Mouse (Mus musculus) CH12.LX (cell line): Measurements from ENCODE around the gene Glt8d2. TPM values are rescaled to one million over a fixed set of nuclear protein-coding genes. Genes with fewer than 3 reads are reported as not detected.
A peak's percentile ranks its signal among the peaks of the same experiment; 100 is the strongest.
"Not testable (repeated sequence)": the region's sequence is repeated elsewhere in the genome, so short reads cannot be mapped to it uniquely, and the experiment has no call there.

Experiments used
- DNase-seq: peaks from one replicate; pipeline ENCODE4 v3.0.0-alpha.2; 2013; ENCODE audit errors: extremely low read depth
- H3K27ac ChIP-seq: 2 replicates; pipeline ENCODE4 v1.5.1; 2012; ENCODE audit warnings: low read depth, mild to moderate bottlenecking, control low read depth, moderate library complexity; ENCODE audit not compliant: insufficient read depth
- H3K27me3 ChIP-seq: replicated peaks from 2 replicates; pipeline ENCODE3; 2012; ENCODE audit warnings: inconsistent platforms
- H3K36me3 ChIP-seq, 2 experiments: replicated peaks in 1 of 2; 2 replicates each; pipeline versions ENCODE3 to v1.6.1; 2012; ENCODE audit warnings: inconsistent platforms in 1 of 2, low read length in 1 of 2, mild to moderate bottlenecking in 1 of 2, mixed read lengths in 1 of 2, moderate library complexity in 1 of 2; ENCODE audit not compliant: control insufficient read depth in 1 of 2, insufficient read depth in 1 of 2
- H3K4me1 ChIP-seq, 2 experiments: 2 replicates each; pipeline ENCODE4 v1.6.1; 2012; ENCODE audit warnings: inconsistent platforms in 1 of 2, moderate library complexity in 1 of 2; ENCODE audit not compliant: insufficient read depth in 2 of 2, control insufficient read depth in 1 of 2
- H3K4me2 ChIP-seq: 2 replicates; pipeline ENCODE4 v1.6.1; 2012; ENCODE audit warnings: low read depth, mild to moderate bottlenecking, control low read depth; ENCODE audit not compliant: poor library complexity, insufficient read depth, severe bottlenecking
- H3K4me3 ChIP-seq, 3 experiments: fragments of 150-350 bp in 1 of 3; sonication (generic) in 1 of 3; replicated peaks in 1 of 3; 2 replicates each; pipeline versions ENCODE3 to v1.5.1; 2011 to 2012; ENCODE audit warnings: low read depth in 2 of 3, low read length in 2 of 3, mild to moderate bottlenecking in 2 of 3, moderate library complexity in 2 of 3, control low read depth in 1 of 3, improper control_type of control experiment in 1 of 3, inconsistent platforms in 1 of 3, mixed read lengths in 1 of 3; ENCODE audit not compliant: poor library complexity in 1 of 3
- H3K79me2 ChIP-seq: replicated peaks from 2 replicates; pipeline ENCODE4 v1.6.1; 2012; ENCODE audit warnings: mild to moderate bottlenecking, moderate library complexity; ENCODE audit not compliant: control insufficient read depth, poor library complexity, insufficient read depth, severe bottlenecking; ENCODE audit errors: extremely low read depth
- H3K9ac ChIP-seq: 2 replicates; pipeline ENCODE4 v1.6.1; 2012; ENCODE audit warnings: low read depth, mild to moderate bottlenecking, control low read depth, moderate library complexity; ENCODE audit not compliant: insufficient read depth
- H3K9me3 ChIP-seq: replicated peaks from 2 replicates; pipeline ENCODE3; 2012; ENCODE audit warnings: low read length, inconsistent platforms, mixed read lengths
- BHLHE40 ChIP-seq: IDR thresholded peaks from 2 replicates; pipeline ENCODE4 v1.6.1; 2011; ENCODE audit warnings: mild to moderate bottlenecking, low read depth, low read length, improper control_type of control experiment
- CHD2 ChIP-seq: IDR thresholded peaks from 2 replicates; pipeline ENCODE4 v1.6.1; 2011; ENCODE audit warnings: low read length, improper control_type of control experiment
- ELF1 ChIP-seq: IDR thresholded peaks from 2 replicates; pipeline ENCODE4 v1.6.1; 2014; ENCODE audit warnings: low read depth, mild to moderate bottlenecking, inconsistent platforms, low read length, improper control_type of control experiment
- ETS1 ChIP-seq: conservative IDR thresholded peaks from 2 replicates; pipeline ENCODE4 v1.6.1; 2012; ENCODE audit warnings: low read depth, mild to moderate bottlenecking, inconsistent platforms, low read length, improper control_type of control experiment, moderate library complexity
- HCFC1 ChIP-seq: IDR thresholded peaks from 2 replicates; pipeline ENCODE4 v1.6.1; 2012; ENCODE audit warnings: low read depth, mild to moderate bottlenecking, inconsistent platforms, low read length, improper control_type of control experiment
- IRF4 ChIP-seq: IDR thresholded peaks from 2 replicates; pipeline ENCODE4 v1.6.1; 2014; ENCODE audit warnings: low read depth, mild to moderate bottlenecking, inconsistent platforms, low read length, improper control_type of control experiment
- KAT2A ChIP-seq: IDR thresholded peaks from 2 replicates; pipeline ENCODE4 v1.6.1; 2012; ENCODE audit warnings: low read length, improper control_type of control experiment, inconsistent platforms; ENCODE audit not compliant: insufficient replicate concordance
- MAFK ChIP-seq: IDR thresholded peaks from 2 replicates; pipeline ENCODE4 v1.6.1; 2011; ENCODE audit warnings: low read length, improper control_type of control experiment; ENCODE audit not compliant: insufficient replicate concordance
- MAX ChIP-seq: IDR thresholded peaks from 2 replicates; pipeline ENCODE4 v1.6.1; 2011; ENCODE audit warnings: low read length, improper control_type of control experiment
- MAZ ChIP-seq: IDR thresholded peaks from 2 replicates; pipeline ENCODE4 v1.6.1; 2012; ENCODE audit warnings: low read depth, mild to moderate bottlenecking, inconsistent platforms, low read length, improper control_type of control experiment, moderate library complexity
- MEF2A ChIP-seq: IDR thresholded peaks from 2 replicates; pipeline ENCODE4 v1.6.1; 2014; ENCODE audit warnings: low read depth, mild to moderate bottlenecking, inconsistent platforms, low read length, improper control_type of control experiment, borderline replicate concordance
- MXI1 ChIP-seq: IDR thresholded peaks from 2 replicates; pipeline ENCODE4 v1.6.1; 2011; ENCODE audit warnings: mild to moderate bottlenecking, low read depth, low read length, improper control_type of control experiment
- NELFE ChIP-seq: IDR thresholded peaks from 2 replicates; pipeline ENCODE4 v1.6.1; 2011; ENCODE audit warnings: low read depth, low read length, improper control_type of control experiment
- NRF1 ChIP-seq: IDR thresholded peaks from 2 replicates; pipeline ENCODE4 v1.6.1; 2014; ENCODE audit warnings: low read depth, mild to moderate bottlenecking, inconsistent platforms, low read length, improper control_type of control experiment, moderate library complexity
- POLR2A ChIP-seq: IDR thresholded peaks from 2 replicates; pipeline ENCODE4 v1.6.1; 2011; ENCODE audit warnings: low read depth, mild to moderate bottlenecking, improper control_type of control experiment, low read length
- POLR2AphosphoS2 ChIP-seq: IDR thresholded peaks from 2 replicates; pipeline ENCODE4 v1.6.1; 2011; ENCODE audit warnings: low read depth, low read length, improper control_type of control experiment
- RCOR1 ChIP-seq: conservative IDR thresholded peaks from 2 replicates; pipeline ENCODE4 v1.6.1; 2012; ENCODE audit warnings: low read depth, mild to moderate bottlenecking, inconsistent platforms, low read length, improper control_type of control experiment
- TBP ChIP-seq: conservative IDR thresholded peaks from 2 replicates; pipeline ENCODE4 v1.6.1; 2011; ENCODE audit warnings: low read depth, low read length, improper control_type of control experiment
- TCF12 ChIP-seq: IDR thresholded peaks from 2 replicates; pipeline ENCODE4 v1.6.1; 2014; ENCODE audit warnings: low read depth, mild to moderate bottlenecking, inconsistent platforms, low read length, improper control_type of control experiment
- USF1 ChIP-seq: IDR thresholded peaks from 2 replicates; pipeline ENCODE4 v1.6.1; 2014; ENCODE audit warnings: low read depth, mild to moderate bottlenecking, inconsistent platforms, low read length, improper control_type of control experiment
- USF2 ChIP-seq: conservative IDR thresholded peaks from 2 replicates; pipeline ENCODE4 v1.6.1; 2011; ENCODE audit warnings: low read depth, low read length, improper control_type of control experiment
- ZMIZ1 ChIP-seq: IDR thresholded peaks from 2 replicates; pipeline ENCODE4 v1.6.1; 2012; ENCODE audit warnings: low read depth, mild to moderate bottlenecking, inconsistent platforms, low read length, improper control_type of control experiment
- dilution Hi-C: fragments of 300-500 bp; cut with MboI; formaldehyde crosslinking; loops from 2 replicates; pipeline ENCODE4 v1.14.3; 2020; ENCODE audit warnings: low sequenced_read_pairs; ENCODE audit not compliant: extremely low pct_unique_long_range_greater_than_20kb, extremely low pct_ligation_motif_present
- in situ Hi-C: fragments of 300-500 bp; cut with MboI; formaldehyde crosslinking; loops from 3 replicates; pipeline ENCODE4 v1.14.3; 2019; ENCODE audit warnings: low sequenced_read_pairs, low pct_ligation_motif_present, low pct_unique_long_range_greater_than_20kb, mixed read lengths
- polyA plus RNA-seq: library from polyadenylated mRNA; unstranded; fragments of >175 nt; gene quantifications from 2 replicates; pipeline ENCODE4 v1.2.1, GENCODE M21; 2012; ENCODE audit warnings: low read depth; ENCODE audit not compliant: insufficient read length
- total RNA-seq, 2 experiments: library from RNA; depleted of rRNA; stranded (reverse); fragments of 300-350 nt in 1 of 2; fragments of >200 nt in 1 of 2; gene quantifications; 2 replicates each; pipeline ENCODE4 v1.2.3; 2012 to 2014

The Glt8d2 gene
- total and polyA plus RNA-seq, 3 experiments: not detected

DNA sequence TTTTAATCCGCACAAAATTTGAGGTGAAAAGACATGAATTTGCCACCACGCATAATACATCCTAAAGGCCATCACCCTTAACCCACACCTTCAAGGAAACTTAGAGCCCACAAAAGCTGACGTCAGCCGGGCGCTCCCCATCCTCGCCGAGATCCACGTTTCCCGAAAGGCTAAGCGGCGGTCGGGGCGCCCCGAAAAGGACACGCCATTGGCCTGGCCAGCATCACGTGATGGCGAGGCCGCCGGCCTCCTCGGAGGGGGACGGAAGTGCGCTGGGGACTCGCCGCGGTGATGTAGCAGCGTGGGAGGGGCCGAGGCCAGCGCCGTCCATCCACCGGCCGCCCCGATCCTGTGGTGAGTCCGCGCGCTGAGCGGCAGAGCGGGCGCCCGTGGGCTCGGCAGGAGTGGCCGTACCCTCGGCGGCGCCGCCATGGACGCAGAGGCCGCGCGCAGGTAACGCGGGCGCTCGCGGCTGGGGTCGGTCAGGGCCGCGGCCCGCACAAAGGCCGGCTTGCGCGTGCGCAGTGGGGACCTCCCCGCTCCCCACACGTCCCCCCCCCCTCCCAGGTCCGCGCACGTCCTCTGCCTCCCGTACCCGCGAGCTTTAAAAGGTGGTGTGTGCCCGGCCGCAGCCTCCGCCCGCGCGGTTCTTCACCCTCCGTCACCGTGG lies 60.7 kb downstream of the Glt8d2 start, which contains the start of gene Tdg:
TSS of gene Tdg (plus strand) at position 243 of the 670 bp plus-strand sequence.
- Histone ChIP-seq H3K79me2 (peaks cover 27% of the 10 kb centered on the region), H3K27ac (peak within 1 kb of the TSS; percentile 94), H3K9ac (peak within 1 kb of the TSS; percentile 98), H3K4me3 (peak within 1 kb of the TSS; percentile 86 to 93 (median 90)), H3K4me2 (peak within 1 kb of the TSS; percentile 83), H3K4me1 (peaks cover 4 to 26% of the 10 kb centered on the region in 2 experiments; a peak in 3 of 4 replicates), H3K36me3 (peaks cover 0 to 28% of the 10 kb centered on the region in 2 experiments)
- dilution Hi-C loops, H3K9me3 ChIP-seq, in situ Hi-C loops: not testable (repeated sequence)
- DNase-seq: peak; percentile 93
- peak; percentile 85 for TF ChIP-seq NELFE
- peak; percentile 82 for TF ChIP-seq NRF1
- peak; percentile 75; the same call in 1 of the 2 replicates for TF ChIP-seq POLR2AphosphoS2
- peak; percentile 46 for TF ChIP-seq MEF2A
- TF ChIP-seq RCOR1: 0 out of 2 replicates have a peak, but pooled peaks have one; percentile 39
- peak; percentile 71 for TF ChIP-seq HCFC1
- peak; percentile 33; the same call in 1 of the 2 replicates for TF ChIP-seq MAFK
- TF ChIP-seq USF2: peak; percentile 81
- peak; percentile 65; the same call in 1 of the 2 replicates for TF ChIP-seq CHD2
- peak; percentile 22 for TF ChIP-seq ETS1
- TF ChIP-seq MXI1: peak; percentile 78
- TF ChIP-seq ZMIZ1: peak; percentile 70
- 0 out of 2 replicates have a peak, but pooled peaks have one; percentile 12 for TF ChIP-seq IRF4
- peak; percentile 78; the same call in 1 of the 2 replicates for TF ChIP-seq TCF12
- peak; percentile 78 for TF ChIP-seq ELF1
- peak; percentile 88 for TF ChIP-seq USF1
- 0 out of 2 replicates have a peak, but pooled peaks have one; percentile 48 for TF ChIP-seq TBP
- peak; percentile 91 for TF ChIP-seq MAX
- TF ChIP-seq KAT2A: peak; percentile 58; the same call in 1 of the 2 replicates
- TF ChIP-seq MAZ: 0 out of 2 replicates have a peak, but pooled peaks have one; percentile 40
- peak; percentile 63 for TF ChIP-seq BHLHE40
- peak; percentile 71 for TF ChIP-seq POLR2A
- TF ChIP-seq, all 38 proteins: peak for 22; not testable (repeated sequence) for 16
- not testable (repeated sequence) for H3K27me3 ChIP-seq
